Mouse (Mus musculus) CH12.LX (cell line): ENCODE data around the gene Ppm1l. TPM values are rescaled to one million over a fixed set of nuclear protein-coding genes. Genes with fewer than 3 reads are reported as not detected.
A peak's percentile ranks its signal among the peaks of the same experiment; 100 is the strongest.

Experiments used
- DNase-seq: peaks from one replicate; pipeline ENCODE4 v3.0.0-alpha.2; 2013; ENCODE audit errors: extremely low read depth
- H3K27ac ChIP-seq: 2 replicates; pipeline ENCODE4 v1.5.1; 2012; ENCODE audit warnings: low read depth, mild to moderate bottlenecking, control low read depth, moderate library complexity; ENCODE audit not compliant: insufficient read depth
- H3K27me3 ChIP-seq: replicated peaks from 2 replicates; pipeline ENCODE3; 2012; ENCODE audit warnings: inconsistent platforms
- H3K36me3 ChIP-seq, 2 experiments: replicated peaks in 1 of 2; 2 replicates each; pipeline versions ENCODE3 to v1.6.1; 2012; ENCODE audit warnings: inconsistent platforms in 1 of 2, low read length in 1 of 2, mild to moderate bottlenecking in 1 of 2, mixed read lengths in 1 of 2, moderate library complexity in 1 of 2; ENCODE audit not compliant: control insufficient read depth in 1 of 2, insufficient read depth in 1 of 2
- H3K4me1 ChIP-seq, 2 experiments: 2 replicates each; pipeline ENCODE4 v1.6.1; 2012; ENCODE audit warnings: inconsistent platforms in 1 of 2, moderate library complexity in 1 of 2; ENCODE audit not compliant: insufficient read depth in 2 of 2, control insufficient read depth in 1 of 2
- H3K4me2 ChIP-seq: 2 replicates; pipeline ENCODE4 v1.6.1; 2012; ENCODE audit warnings: low read depth, mild to moderate bottlenecking, control low read depth; ENCODE audit not compliant: poor library complexity, insufficient read depth, severe bottlenecking
- H3K4me3 ChIP-seq, 3 experiments: fragments of 150-350 bp in 1 of 3; sonication (generic) in 1 of 3; replicated peaks in 1 of 3; 2 replicates each; pipeline versions ENCODE3 to v1.5.1; 2011 to 2012; ENCODE audit warnings: low read depth in 2 of 3, low read length in 2 of 3, mild to moderate bottlenecking in 2 of 3, moderate library complexity in 2 of 3, control low read depth in 1 of 3, improper control_type of control experiment in 1 of 3, inconsistent platforms in 1 of 3, mixed read lengths in 1 of 3; ENCODE audit not compliant: poor library complexity in 1 of 3
- H3K79me2 ChIP-seq: replicated peaks from 2 replicates; pipeline ENCODE4 v1.6.1; 2012; ENCODE audit warnings: mild to moderate bottlenecking, moderate library complexity; ENCODE audit not compliant: control insufficient read depth, poor library complexity, insufficient read depth, severe bottlenecking; ENCODE audit errors: extremely low read depth
- H3K9ac ChIP-seq: 2 replicates; pipeline ENCODE4 v1.6.1; 2012; ENCODE audit warnings: low read depth, mild to moderate bottlenecking, control low read depth, moderate library complexity; ENCODE audit not compliant: insufficient read depth
- H3K9me3 ChIP-seq: replicated peaks from 2 replicates; pipeline ENCODE3; 2012; ENCODE audit warnings: low read length, inconsistent platforms, mixed read lengths
- CHD1 ChIP-seq: IDR thresholded peaks from 2 replicates; pipeline ENCODE4 v1.6.1; 2012; ENCODE audit warnings: low read depth, low read length, improper control_type of control experiment, inconsistent platforms
- CHD2 ChIP-seq: IDR thresholded peaks from 2 replicates; pipeline ENCODE4 v1.6.1; 2011; ENCODE audit warnings: low read length, improper control_type of control experiment
- CTCF ChIP-seq, 2 experiments: IDR thresholded peaks in 1 of 2; conservative IDR thresholded peaks in 1 of 2; 2 replicates each; pipeline ENCODE4 v1.5.1; 2011 to 2012; ENCODE audit warnings: low read depth in 2 of 2, low read length in 2 of 2, improper control_type of control experiment in 1 of 2, inconsistent platforms in 1 of 2, mild to moderate bottlenecking in 1 of 2, moderate library complexity in 1 of 2
- E2F4 ChIP-seq: IDR thresholded peaks from 2 replicates; pipeline ENCODE4 v1.6.1; 2011; ENCODE audit warnings: low read depth, low read length, improper control_type of control experiment; ENCODE audit not compliant: insufficient replicate concordance
- GABPA ChIP-seq: IDR thresholded peaks from 2 replicates; pipeline ENCODE4 v1.6.1; 2012; ENCODE audit warnings: low read depth, low read length, improper control_type of control experiment, inconsistent platforms; ENCODE audit not compliant: insufficient replicate concordance
- IRF4 ChIP-seq: IDR thresholded peaks from 2 replicates; pipeline ENCODE4 v1.6.1; 2014; ENCODE audit warnings: low read depth, mild to moderate bottlenecking, inconsistent platforms, low read length, improper control_type of control experiment
- MAFK ChIP-seq: IDR thresholded peaks from 2 replicates; pipeline ENCODE4 v1.6.1; 2011; ENCODE audit warnings: low read length, improper control_type of control experiment; ENCODE audit not compliant: insufficient replicate concordance
- MYC ChIP-seq: IDR thresholded peaks from 2 replicates; pipeline ENCODE4 v1.6.1; 2011; ENCODE audit warnings: low read depth, mild to moderate bottlenecking, improper control_type of control experiment, low read length
- RCOR1 ChIP-seq: conservative IDR thresholded peaks from 2 replicates; pipeline ENCODE4 v1.6.1; 2012; ENCODE audit warnings: low read depth, mild to moderate bottlenecking, inconsistent platforms, low read length, improper control_type of control experiment
- SMC3 ChIP-seq: IDR thresholded peaks from 2 replicates; pipeline ENCODE4 v1.6.1; 2011; ENCODE audit warnings: low read depth, low read length, improper control_type of control experiment
- TBP ChIP-seq: conservative IDR thresholded peaks from 2 replicates; pipeline ENCODE4 v1.6.1; 2011; ENCODE audit warnings: low read depth, low read length, improper control_type of control experiment
- TCF12 ChIP-seq: IDR thresholded peaks from 2 replicates; pipeline ENCODE4 v1.6.1; 2014; ENCODE audit warnings: low read depth, mild to moderate bottlenecking, inconsistent platforms, low read length, improper control_type of control experiment
- ZMIZ1 ChIP-seq: IDR thresholded peaks from 2 replicates; pipeline ENCODE4 v1.6.1; 2012; ENCODE audit warnings: low read depth, mild to moderate bottlenecking, inconsistent platforms, low read length, improper control_type of control experiment
- ZNF384 ChIP-seq: IDR thresholded peaks from 2 replicates; pipeline ENCODE4 v1.6.1; 2012; ENCODE audit warnings: low read depth, low read length, improper control_type of control experiment, inconsistent platforms
- dilution Hi-C: fragments of 300-500 bp; cut with MboI; formaldehyde crosslinking; loops from 2 replicates; pipeline ENCODE4 v1.14.3; 2020; ENCODE audit warnings: low sequenced_read_pairs; ENCODE audit not compliant: extremely low pct_unique_long_range_greater_than_20kb, extremely low pct_ligation_motif_present
- in situ Hi-C: fragments of 300-500 bp; cut with MboI; formaldehyde crosslinking; loops from 3 replicates; pipeline ENCODE4 v1.14.3; 2019; ENCODE audit warnings: low sequenced_read_pairs, low pct_ligation_motif_present, low pct_unique_long_range_greater_than_20kb, mixed read lengths
- polyA plus RNA-seq: library from polyadenylated mRNA; unstranded; fragments of >175 nt; gene quantifications from 2 replicates; pipeline ENCODE4 v1.2.1, GENCODE M21; 2012; ENCODE audit warnings: low read depth; ENCODE audit not compliant: insufficient read length
- total RNA-seq, 2 experiments: library from RNA; depleted of rRNA; stranded (reverse); fragments of 300-350 nt in 1 of 2; fragments of >200 nt in 1 of 2; gene quantifications; 2 replicates each; pipeline ENCODE4 v1.2.3; 2012 to 2014

Gene Ppm1l
- total and polyA plus RNA-seq, 3 experiments = 0.68 to 2.4 (median 1.7) TPM

DNA sequence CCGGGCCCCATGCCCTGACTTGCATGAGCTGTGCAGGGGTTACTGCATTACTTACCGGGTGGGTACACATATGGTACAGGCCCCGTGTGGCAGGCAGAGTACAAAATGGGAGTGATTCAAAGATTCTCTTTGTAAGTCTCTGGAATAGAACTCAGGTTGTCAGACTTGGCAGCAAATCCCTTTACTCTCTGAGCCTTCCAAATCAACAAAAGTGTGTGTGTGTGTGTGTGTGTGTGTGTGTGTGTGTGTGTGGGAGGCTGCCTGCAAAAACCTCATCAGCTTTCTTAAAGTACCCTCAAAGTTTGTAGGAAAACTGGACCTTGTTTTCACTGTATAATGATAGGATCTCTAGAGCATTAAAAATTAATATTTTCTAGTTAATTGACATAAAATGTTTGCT lies 132.4 kb downstream of the Ppm1l start:
- no peak overlapping the region for H3K4me2 ChIP-seq
- H3K9me3 ChIP-seq = no peaks in the 10 kb centered on the region
- dilution Hi-C loops (no loop called here), in situ Hi-C loops (no loop called here)
- no peak overlapping the region for H3K9ac ChIP-seq
- no peak for DNase-seq
- peaks cover 0 to 5% of the 10 kb centered on the region in 2 experiments; a peak in 2 of 4 replicates for H3K4me1 ChIP-seq
- no peak overlapping the region for H3K4me3 ChIP-seq
- H3K27me3 ChIP-seq = no peaks in the 10 kb centered on the region
- H3K79me2 ChIP-seq = no peaks in the 10 kb centered on the region
- no peak overlapping the region for H3K27ac ChIP-seq
- TF ChIP-seq ZMIZ1 = no peak
- TF ChIP-seq MYC = no peak
- no peak for TF ChIP-seq E2F4
- TF ChIP-seq CHD2 = no peak
- no peak for TF ChIP-seq CTCF (conservative IDR thresholded peaks at IDR 0.05 in 1 of 2, IDR thresholded peaks at IDR 0.05 in 1 of 2; ENCODE audit: low read depth in 2 of 2, low read length in 2 of 2)
- no peak for TF ChIP-seq MAFK
- no peak for TF ChIP-seq GABPA
- TF ChIP-seq ZNF384 = no peak
- no peak for TF ChIP-seq RCOR1
- TF ChIP-seq TCF12 = no peak
- no peak for TF ChIP-seq SMC3
- no peak for TF ChIP-seq TBP
- TF ChIP-seq, all 38 proteins: peak for 0
- H3K36me3 ChIP-seq = no peaks in the 10 kb centered on the region

DNA sequence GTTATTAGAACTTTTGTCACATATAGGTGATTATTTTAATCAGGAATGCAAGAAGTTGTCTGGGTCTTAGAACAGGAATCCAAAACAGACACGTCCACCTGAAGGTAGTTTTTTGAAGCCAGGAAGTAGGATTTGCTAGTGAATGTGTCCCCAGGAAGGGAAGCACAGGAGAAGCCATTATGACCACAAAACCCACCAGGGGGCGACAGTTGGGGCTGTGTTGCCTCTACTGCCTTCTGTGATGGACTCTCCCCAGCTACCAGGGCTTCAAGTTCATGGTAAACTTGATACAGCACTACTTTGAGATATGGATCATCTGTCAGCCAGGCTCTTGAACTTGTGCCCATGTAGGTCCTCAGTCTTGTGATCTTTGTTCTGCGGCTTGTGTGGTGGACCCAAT lies 137.7 kb downstream of the Ppm1l start:
- Histone ChIP-seq H3K9ac (no peak overlapping the region), H3K9me3 (no peaks in the 10 kb centered on the region), H3K79me2 (no peaks in the 10 kb centered on the region), H3K4me3 (no peak overlapping the region), H3K27ac (no peak overlapping the region), H3K4me1 (peaks cover 0 to 10% of the 10 kb centered on the region in 2 experiments; a peak in 2 of 4 replicates), H3K4me2 (no peak overlapping the region), H3K36me3 (no peaks in the 10 kb centered on the region), H3K27me3 (no peaks in the 10 kb centered on the region)
- no peak for TF ChIP-seq IRF4
- TF ChIP-seq SMC3 = peak; percentile 43; the same call in 1 of the 2 replicates
- TF ChIP-seq CTCF (conservative IDR thresholded peaks at IDR 0.05 in 1 of 2, IDR thresholded peaks at IDR 0.05 in 1 of 2; ENCODE audit: low read depth in 2 of 2, low read length in 2 of 2) = peak in 1 of 2 experiments; percentile 57; a peak in 2 of 4 replicates
- dilution Hi-C loops = no loop called here
- DNase-seq = peak; percentile 21
- in situ Hi-C loops = no loop called here

DNA sequence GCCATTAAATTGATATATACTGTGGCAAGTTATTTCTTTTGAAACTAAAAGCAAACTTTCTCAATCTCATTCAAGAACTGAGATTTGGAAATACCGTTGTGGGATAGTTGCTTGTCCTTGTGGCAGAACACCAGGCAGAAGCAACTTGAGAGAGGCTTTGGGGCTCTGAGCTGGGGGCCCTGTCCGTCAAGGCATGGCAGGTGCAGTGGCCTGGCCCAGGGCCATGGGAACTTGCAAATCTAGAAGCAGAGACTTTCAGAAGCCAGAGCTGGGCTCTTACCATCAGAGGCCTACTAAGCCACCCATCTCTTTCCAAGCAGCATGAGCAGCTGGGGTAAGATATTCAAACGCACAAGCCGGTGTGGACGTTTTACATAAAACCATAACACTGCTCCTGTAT lies 139.4 kb downstream of the Ppm1l start:
- Histone ChIP-seq H3K4me1 (peaks cover 0 to 10% of the 10 kb centered on the region in 2 experiments; a peak in 2 of 4 replicates), H3K27me3 (no peaks in the 10 kb centered on the region), H3K79me2 (no peaks in the 10 kb centered on the region), H3K9me3 (no peaks in the 10 kb centered on the region), H3K9ac (no peak overlapping the region), H3K4me2 (no peak overlapping the region), H3K36me3 (no peaks in the 10 kb centered on the region), H3K4me3 (no peak overlapping the region), H3K27ac (no peak overlapping the region)
- dilution Hi-C loops = no loop called here
- TF ChIP-seq CHD1 (no peak), CHD2 (no peak), MYC (no peak)
- DNase-seq = no peak
- in situ Hi-C loops = no loop called here
